Mouse (Mus musculus) MEL (cell line): ENCODE results near the gene Samd4. TPM values are rescaled to one million over a fixed set of nuclear protein-coding genes. Genes with fewer than 3 reads are reported as not detected.

Source experiments
- DNase-seq: peaks from one replicate; pipeline ENCODE4 v3.0.0; 2011; ENCODE audit warnings: low read depth, low spot score
- H3K27ac ChIP-seq: 2 replicates; pipeline ENCODE4 v1.5.1; 2012; ENCODE audit warnings: low read depth, mild to moderate bottlenecking, control low read depth, low read length, moderate library complexity; ENCODE audit not compliant: control insufficient read depth
- H3K27me3 ChIP-seq, 2 experiments: fragments of 150-350 bp in 1 of 2; sonication (generic) in 1 of 2; 2 replicates each; pipeline ENCODE4 v1.6.1; 2012; ENCODE audit warnings: low read length in 2 of 2, mild to moderate bottlenecking in 2 of 2, improper control_type of control experiment in 1 of 2, moderate library complexity in 1 of 2; ENCODE audit not compliant: insufficient read depth in 2 of 2, control insufficient read depth in 1 of 2
- H3K36me3 ChIP-seq, 2 experiments: 2 replicates each; pipeline ENCODE4 v1.6.1; 2012 to 2014; ENCODE audit warnings: low read length in 2 of 2, improper control_type of control experiment in 1 of 2, inconsistent platforms in 1 of 2, mild to moderate bottlenecking in 1 of 2; ENCODE audit not compliant: insufficient read depth in 2 of 2, control insufficient read depth in 1 of 2
- H3K4me1 ChIP-seq, 2 experiments: fragments of 150-350 bp in 1 of 2; sonication (generic) in 1 of 2; 2 replicates each; pipeline ENCODE4 v1.6.1; 2012; ENCODE audit warnings: low read length in 2 of 2, improper control_type of control experiment in 1 of 2, mild to moderate bottlenecking in 1 of 2; ENCODE audit not compliant: insufficient read depth in 2 of 2, control insufficient read depth in 1 of 2
- H3K4me3 ChIP-seq, 2 experiments: fragments of 150-350 bp in 1 of 2; sonication (generic) in 1 of 2; 2 replicates each; pipeline ENCODE4 v1.5.1; 2012; ENCODE audit warnings: low read depth in 2 of 2, low read length in 2 of 2, mild to moderate bottlenecking in 2 of 2, moderate library complexity in 2 of 2, control low read depth in 1 of 2, improper control_type of control experiment in 1 of 2; ENCODE audit not compliant: control insufficient read depth in 1 of 2, insufficient read depth in 1 of 2
- H3K79me2 ChIP-seq: 2 replicates; pipeline ENCODE4 v1.6.1; 2012; ENCODE audit warnings: mild to moderate bottlenecking, low read length, moderate library complexity; ENCODE audit not compliant: control insufficient read depth, poor library complexity, insufficient read depth
- H3K9ac ChIP-seq: 2 replicates; pipeline ENCODE4 v1.6.1; 2012; ENCODE audit warnings: low read depth, mild to moderate bottlenecking, control low read depth, low read length, moderate library complexity; ENCODE audit not compliant: control insufficient read depth, poor library complexity, severe bottlenecking
- H3K9me3 ChIP-seq: fragments of 150-350 bp; sonication (generic); replicated peaks from 2 replicates; pipeline ENCODE4 v1.6.1; 2012; ENCODE audit warnings: mild to moderate bottlenecking, low read length, improper control_type of control experiment, moderate library complexity; ENCODE audit not compliant: insufficient read depth
- BHLHE40 ChIP-seq: IDR thresholded peaks from 2 replicates; pipeline ENCODE4 v1.6.1; 2012; ENCODE audit warnings: low read depth, mild to moderate bottlenecking, inconsistent platforms, low read length, improper control_type of control experiment, borderline replicate concordance
- CHD1 ChIP-seq: IDR thresholded peaks from 2 replicates; pipeline ENCODE4 v1.6.1; 2012; ENCODE audit warnings: low read depth, mild to moderate bottlenecking, inconsistent platforms, low read length, improper control_type of control experiment
- CTCF ChIP-seq, 3 experiments: IDR thresholded peaks in 2 of 3; conservative IDR thresholded peaks in 1 of 3; 2 replicates each; pipeline ENCODE4 v1.5.1; 2011 to 2012; ENCODE audit warnings: low read length in 3 of 3, low read depth in 2 of 3, mild to moderate bottlenecking in 2 of 3, improper control_type of control experiment in 1 of 3, inconsistent platforms in 1 of 3, mixed read lengths in 1 of 3, moderate library complexity in 1 of 3; ENCODE audit not compliant: control insufficient read depth in 1 of 3, insufficient read depth in 1 of 3, poor library complexity in 1 of 3, severe bottlenecking in 1 of 3
- E2F4 ChIP-seq: IDR thresholded peaks from 2 replicates; pipeline ENCODE4 v1.6.1; 2011; ENCODE audit warnings: low read depth, low read length, improper control_type of control experiment, borderline replicate concordance
- ELF1 ChIP-seq: IDR thresholded peaks from 2 replicates; pipeline ENCODE4 v1.6.1; 2014; ENCODE audit warnings: low read depth, mild to moderate bottlenecking, inconsistent platforms, low read length, improper control_type of control experiment, moderate library complexity
- EP300 ChIP-seq, 2 experiments: IDR thresholded peaks; 2 replicates each; pipeline ENCODE4 v1.6.1; 2011; ENCODE audit warnings: improper control_type of control experiment in 2 of 2, low read length in 2 of 2, low read depth in 1 of 2, mild to moderate bottlenecking in 1 of 2
- ETS1 ChIP-seq: IDR thresholded peaks from 2 replicates; pipeline ENCODE4 v1.6.1; 2012; ENCODE audit warnings: low read depth, mild to moderate bottlenecking, inconsistent platforms, low read length, improper control_type of control experiment, moderate library complexity
- GABPA ChIP-seq: IDR thresholded peaks from 2 replicates; pipeline ENCODE4 v1.6.1; 2012; ENCODE audit warnings: low read depth, mild to moderate bottlenecking, inconsistent platforms, low read length, improper control_type of control experiment, moderate library complexity
- HCFC1 ChIP-seq: IDR thresholded peaks from 2 replicates; pipeline ENCODE4 v1.6.1; 2012; ENCODE audit warnings: low read depth, mild to moderate bottlenecking, inconsistent platforms, low read length, improper control_type of control experiment, moderate library complexity
- JUND ChIP-seq: IDR thresholded peaks from 2 replicates; pipeline ENCODE4 v1.6.1; 2011; ENCODE audit warnings: low read depth, mild to moderate bottlenecking, improper control_type of control experiment, low read length
- KAT2A ChIP-seq: conservative IDR thresholded peaks from 2 replicates; pipeline ENCODE4 v1.6.1; 2012; ENCODE audit warnings: low read depth, low read length, improper control_type of control experiment, inconsistent platforms
- MAX ChIP-seq: IDR thresholded peaks from 2 replicates; pipeline ENCODE4 v1.6.1; 2011; ENCODE audit warnings: low read length, improper control_type of control experiment
- MAZ ChIP-seq: IDR thresholded peaks from 2 replicates; pipeline ENCODE4 v1.6.1; 2012; ENCODE audit warnings: low read depth, mild to moderate bottlenecking, inconsistent platforms, low read length, improper control_type of control experiment
- MXI1 ChIP-seq: IDR thresholded peaks from 2 replicates; pipeline ENCODE4 v1.6.1; 2011; ENCODE audit warnings: mild to moderate bottlenecking, low read depth, low read length, improper control_type of control experiment
- MYC ChIP-seq: IDR thresholded peaks from 2 replicates; pipeline ENCODE4 v1.6.1; 2011; ENCODE audit warnings: low read depth, mild to moderate bottlenecking, low read length, improper control_type of control experiment, moderate library complexity
- POLR2AphosphoS2 ChIP-seq: IDR thresholded peaks from 2 replicates; pipeline ENCODE4 v1.6.1; 2011; ENCODE audit warnings: low read length, improper control_type of control experiment
- RAD21 ChIP-seq: IDR thresholded peaks from 2 replicates; pipeline ENCODE4 v1.6.1; 2011; ENCODE audit warnings: mild to moderate bottlenecking, low read depth, low read length, improper control_type of control experiment
- RCOR1 ChIP-seq: IDR thresholded peaks from 2 replicates; pipeline ENCODE4 v1.6.1; 2012; ENCODE audit warnings: low read depth, mild to moderate bottlenecking, inconsistent platforms, low read length, improper control_type of control experiment
- SMC3 ChIP-seq: IDR thresholded peaks from 2 replicates; pipeline ENCODE4 v1.6.1; 2011; ENCODE audit warnings: low read depth, low read length, improper control_type of control experiment
- TAL1 ChIP-seq: IDR thresholded peaks from 2 replicates; pipeline ENCODE4 v1.6.1; 2012; ENCODE audit warnings: mild to moderate bottlenecking, inconsistent platforms, low read length, moderate library complexity, mixed read lengths
- TBP ChIP-seq: IDR thresholded peaks from 2 replicates; pipeline ENCODE4 v1.8.0; 2011; ENCODE audit warnings: low read depth, low read length, improper control_type of control experiment
- UBTF ChIP-seq: IDR thresholded peaks from 2 replicates; pipeline ENCODE4 v1.6.1; 2012; ENCODE audit warnings: low read depth, mild to moderate bottlenecking, inconsistent platforms, low read length, improper control_type of control experiment, moderate library complexity, borderline replicate concordance; ENCODE audit not compliant: insufficient read depth
- ZC3H11A ChIP-seq: IDR thresholded peaks from 2 replicates; pipeline ENCODE4 v1.6.1; 2012; ENCODE audit warnings: low read depth, mild to moderate bottlenecking, inconsistent platforms, low read length, improper control_type of control experiment
- ZKSCAN1 ChIP-seq: IDR thresholded peaks from 2 replicates; pipeline ENCODE4 v1.6.1; 2012; ENCODE audit warnings: low read depth, mild to moderate bottlenecking, inconsistent platforms, low read length, improper control_type of control experiment, moderate library complexity
- polyA plus RNA-seq, 2 experiments: library from polyadenylated mRNA; stranded (reverse) in 1 of 2; unstranded in 1 of 2; fragments of >175 nt in 1 of 2; fragments of >200 nt in 1 of 2; gene quantifications; 2 replicates each; pipeline versions ENCODE4 v1.2.1 to v1.2.4; 2012; ENCODE audit warnings: low replicate concordance in 2 of 2, low read depth in 1 of 2; ENCODE audit not compliant: insufficient read length in 2 of 2, insufficient read depth in 1 of 2, missing spikeins in 1 of 2
- total RNA-seq: library from RNA; depleted of rRNA; stranded (reverse); fragments of 300-350 nt; gene quantifications from 2 replicates; pipeline ENCODE4 v1.2.3, GENCODE M21; 2012

The Samd4 gene
- total and polyA plus RNA-seq, 3 experiments = 0.04 to 0.08 TPM; not detected in 1

DNA sequence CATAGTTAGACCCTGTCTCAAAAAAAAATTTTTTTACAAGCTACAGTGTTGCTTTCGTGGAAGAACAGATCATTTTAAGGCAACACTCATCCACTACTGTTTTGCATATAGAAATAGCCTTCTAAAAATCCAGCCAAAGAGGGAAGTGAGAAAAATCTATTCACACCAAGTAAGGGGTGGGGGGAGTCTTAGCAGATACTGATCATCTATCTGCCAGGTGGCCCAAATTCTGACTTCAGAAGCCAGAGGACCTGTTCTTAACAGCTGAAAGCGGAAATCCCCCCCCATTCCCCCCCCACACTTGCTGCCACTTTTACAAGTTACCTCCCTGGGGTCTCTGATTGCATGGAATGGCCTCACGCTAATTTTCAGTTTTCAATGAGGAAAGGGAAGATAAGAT is 203.5 kb downstream of the Samd4 start:
- no peak for DNase-seq
- Histone ChIP-seq H3K36me3 (no peaks in the 10 kb centered on the region), H3K27me3 (peaks cover 8 to 11% of the 10 kb centered on the region in 2 experiments), H3K9me3 (no peaks in the 10 kb centered on the region), H3K4me1 (peaks cover 0 to 3% of the 10 kb centered on the region in 2 experiments; a peak in 1 of 4 replicates), H3K4me3 (no peak overlapping the region), H3K27ac (no peak overlapping the region), H3K9ac (no peak overlapping the region), H3K79me2 (no peaks in the 10 kb centered on the region)
- TF ChIP-seq MXI1 (no peak), MAX (no peak), E2F4 (no peak), MAZ (no peak), UBTF (no peak), HCFC1 (no peak), GABPA (no peak), BHLHE40 (no peak), TAL1 (no peak)

- Histone ChIP-seq H3K27me3 (peaks cover 8 to 11% of the 10 kb centered on the region in 2 experiments), H3K79me2 (no peaks in the 10 kb centered on the region), H3K36me3 (no peaks in the 10 kb centered on the region), H3K4me1 (peaks cover 0 to 3% of the 10 kb centered on the region in 2 experiments; a peak in 1 of 4 replicates), H3K9me3 (no peaks in the 10 kb centered on the region), H3K27ac (no peak overlapping the region), H3K4me3 (peak overlapping the region; percentile 9 to 45; a peak in 2 of 4 replicates), H3K9ac (peak overlapping the region; percentile 39; the same call in 1 of the 2 replicates)
- peak; percentile 82 for DNase-seq
- peak; percentile 51 for TF ChIP-seq SMC3
- peak in 2 of 3 experiments; percentile 60 to 74; a peak in 5 of 6 replicates for TF ChIP-seq CTCF (IDR thresholded peaks at IDR 0.05 in 2 of 3, conservative IDR thresholded peaks at IDR 0.05 in 1 of 3; ENCODE audit: control insufficient read depth in 1 of 3, insufficient read depth in 1 of 3, low read depth in 2 of 3, low read length in 3 of 3, poor library complexity in 1 of 3, severe bottlenecking in 1 of 3)
- TF ChIP-seq RAD21 = peak; percentile 42
- TF ChIP-seq ZC3H11A = peak; percentile 18; the same call in 1 of the 2 replicates
- no peak for TF ChIP-seq MAX
- no peak for TF ChIP-seq JUND
- no peak for TF ChIP-seq ETS1
Observed at GRCm38 (mm10) chr14:47086743-47087142, 204.1 kb downstream of the Samd4 start.

GRCm38 (mm10) chr14:47087182-47087581 is 204.5 kb downstream of the Samd4 start:
- no peaks in the 10 kb centered on the region for H3K9me3 ChIP-seq
- H3K27ac ChIP-seq = no peak overlapping the region
- no peaks in the 10 kb centered on the region for H3K79me2 ChIP-seq
- H3K4me1 ChIP-seq = peaks cover 0 to 3% of the 10 kb centered on the region in 2 experiments; a peak in 1 of 4 replicates
- peaks cover 8 to 10% of the 10 kb centered on the region in 2 experiments for H3K27me3 ChIP-seq
- H3K9ac ChIP-seq = peak overlapping the region; percentile 39; the same call in 1 of the 2 replicates
- H3K36me3 ChIP-seq = no peaks in the 10 kb centered on the region
- peak overlapping the region; percentile 9 to 45; a peak in 2 of 4 replicates for H3K4me3 ChIP-seq
- peak; percentile 82 for DNase-seq
- TF ChIP-seq UBTF (no peak), CTCF (IDR thresholded peaks at IDR 0.05 in 2 of 3, conservative IDR thresholded peaks at IDR 0.05 in 1 of 3; ENCODE audit: control insufficient read depth in 1 of 3, insufficient read depth in 1 of 3, low read depth in 2 of 3, low read length in 3 of 3, poor library complexity in 1 of 3, severe bottlenecking in 1 of 3) (peak; percentile 66 to 85 (median 68)), ZKSCAN1 (no peak), MXI1 (no peak), POLR2AphosphoS2 (no peak), ELF1 (no peak), MYC (no peak), EP300 (IDR thresholded peaks at IDR 0.05; ENCODE audit: low read depth in 1 of 2, low read length in 2 of 2) (no peak), TBP (no peak), E2F4 (no peak), RAD21 (peak; percentile 51), ETS1 (no peak), CHD1 (no peak), BHLHE40 (no peak), RCOR1 (no peak), KAT2A (no peak), GABPA (no peak), MAZ (peak; percentile 23; the same call in 1 of the 2 replicates), JUND (no peak)
